Mouse (Mus musculus) liver, postnatal 0 days (tissue): Measurements from ENCODE around the gene Rapgef2. TPM values are rescaled to one million over a fixed set of nuclear protein-coding genes. Genes with fewer than 3 reads are reported as not detected.

Experiments
- ATAC-seq: fragments of 200-750 bp; cut with Nextera tagmentation; 2 replicates; pipeline ENCODE4 v1.8.0; 2017; ENCODE audit warnings: mild to moderate bottlenecking, moderate library complexity
- DNase-seq: peaks from one replicate; pipeline ENCODE4 v3.0.0-alpha.2; 2016
- H3K27ac ChIP-seq: fragments of 300-500 bp; sonication (generic); 2 replicates; pipeline ENCODE4 v1.5.1; 2014; ENCODE audit warnings: antibody characterized with exemption, moderate library complexity, mild to moderate bottlenecking, low read depth
- H3K27me3 ChIP-seq: fragments of 300-500 bp; sonication (generic); 2 replicates; pipeline ENCODE4 v1.6.1; 2014; ENCODE audit warnings: low read length, control low read depth, mixed read lengths; ENCODE audit not compliant: insufficient read depth
- H3K36me3 ChIP-seq: fragments of 300-500 bp; sonication (generic); replicated peaks from 2 replicates; pipeline ENCODE4 v1.6.1; 2014; ENCODE audit warnings: mild to moderate bottlenecking, control low read depth, low read length, moderate library complexity, mixed read lengths; ENCODE audit not compliant: insufficient read depth
- H3K4me1 ChIP-seq: fragments of 300-500 bp; sonication (generic); 2 replicates; pipeline ENCODE4 v1.6.1; 2014; ENCODE audit warnings: antibody characterized with exemption, mild to moderate bottlenecking, control low read depth; ENCODE audit not compliant: insufficient read depth
- H3K4me2 ChIP-seq: fragments of 300-500 bp; sonication (generic); 2 replicates; pipeline ENCODE4 v1.6.1; 2014; ENCODE audit warnings: low read depth, mild to moderate bottlenecking, low read length, moderate library complexity, mixed read lengths
- H3K4me3 ChIP-seq: fragments of 300-500 bp; sonication (generic); 2 replicates; pipeline ENCODE4 v1.5.1; 2014; ENCODE audit warnings: low read depth, low read length
- H3K9ac ChIP-seq: fragments of 300-500 bp; sonication (generic); replicated peaks from 2 replicates; pipeline ENCODE4 v1.6.1; 2014; ENCODE audit warnings: mild to moderate bottlenecking, moderate library complexity
- H3K9me3 ChIP-seq: fragments of 300-500 bp; sonication (generic); 2 replicates; pipeline ENCODE4 v1.6.1; 2016; ENCODE audit warnings: mild to moderate bottlenecking, control low read depth, low read length, mixed read lengths
- CTCF ChIP-seq: sonication (generic); IDR thresholded peaks from 2 replicates; pipeline ENCODE4 v1.5.1; 2016; ENCODE audit warnings: antibody characterized with exemption, low read depth
- EP300 ChIP-seq: IDR thresholded peaks from 2 replicates; pipeline ENCODE4 v1.6.1; 2016; ENCODE audit warnings: antibody characterized with exemption, low read depth, mild to moderate bottlenecking
- WGBS: fragments of 180-500 bp; shearing (Covaris S2); extraction: QIAGEN DNeasy Blood & Tissue Kit; methylation state at CpG from one replicate; pipeline ENCODE4 v1.1.7; 2014; ENCODE audit not compliant: insufficient replicate concordance; 5-methylcytosine and 5-hydroxymethylcytosine counted together
- polyA plus RNA-seq: library from polyadenylated mRNA; unstranded; fragments of >200 nt; fragmentation: Nextera tagmentation; extraction: Ambion mirVana; gene quantifications from 2 replicates; pipeline ENCODE4 v1.2.1, GENCODE M21; 2015

Rapgef2 gene
- polyA plus RNA-seq, 1 experiment from 2014 or later = 1.8 TPM

GRCm38 (mm10) chr3:79225888-79226287 is 60.4 kb downstream of the Rapgef2 start:
- H3K27me3 ChIP-seq = no peaks in the 10 kb centered on the region
- no peak for TF ChIP-seq EP300
- H3K4me1 ChIP-seq = peaks cover 24% of the 10 kb centered on the region
- no peak overlapping the region for H3K9ac ChIP-seq
- 73% methylated on average over 6 of the region's 6 CpGs for WGBS
- no peaks in the 10 kb centered on the region for H3K9me3 ChIP-seq
- H3K27ac ChIP-seq = no peak overlapping the region
- ATAC-seq = no peak
- no peak for DNase-seq
- no peak overlapping the region for H3K4me2 ChIP-seq
- H3K4me3 ChIP-seq = no peak overlapping the region
- H3K36me3 ChIP-seq = no peaks in the 10 kb centered on the region

GRCm38 (mm10) chr3:79224352-79224751 is 62.0 kb downstream of the Rapgef2 start:
- no peak overlapping the region for H3K9ac ChIP-seq
- H3K4me2 ChIP-seq = no peak overlapping the region
- no peaks in the 10 kb centered on the region for H3K36me3 ChIP-seq
- H3K27me3 ChIP-seq = no peaks in the 10 kb centered on the region
- TF ChIP-seq CTCF (no peak), EP300 (no peak)
- ATAC-seq = no peak
- H3K9me3 ChIP-seq = no peaks in the 10 kb centered on the region
- no peak for DNase-seq
- H3K4me1 ChIP-seq = peaks cover 21% of the 10 kb centered on the region
- H3K4me3 ChIP-seq = no peak overlapping the region
- no peak overlapping the region for H3K27ac ChIP-seq
- WGBS = 77% methylated on average over 7 of the region's 7 CpGs

GRCm38 (mm10) chr3:79223281-79223680 is 63.0 kb downstream of the Rapgef2 start:
- Histone ChIP-seq H3K27me3 (no peaks in the 10 kb centered on the region), H3K9me3 (no peaks in the 10 kb centered on the region), H3K4me1 (peaks cover 25% of the 10 kb centered on the region), H3K4me3 (no peak overlapping the region), H3K9ac (no peak overlapping the region; the same call in 1 of the 2 replicates), H3K36me3 (no peaks in the 10 kb centered on the region), H3K27ac (peak overlapping the region; percentile 48; the same call in 1 of the 2 replicates), H3K4me2 (peak overlapping the region; percentile 63)
- 59% methylated on average over 8 of the region's 8 CpGs for WGBS
- TF ChIP-seq EP300 = no peak
- TF ChIP-seq CTCF = 0 out of 2 replicates have a peak, but pooled peaks have one; percentile 11
- ATAC-seq (peak; percentile 82), DNase-seq (no peak)

- Histone ChIP-seq H3K36me3 (no peaks in the 10 kb centered on the region), H3K27me3 (no peaks in the 10 kb centered on the region), H3K4me3 (no peak overlapping the region), H3K27ac (peak overlapping the region; percentile 64), H3K4me2 (peak overlapping the region; percentile 48), H3K9ac (no peak overlapping the region; the same call in 1 of the 2 replicates), H3K9me3 (no peaks in the 10 kb centered on the region), H3K4me1 (peaks cover 22% of the 10 kb centered on the region)
- no peak for DNase-seq
- ATAC-seq = peak; percentile 67
- 48% methylated on average over 13 of the region's 13 CpGs for WGBS
- no peak for TF ChIP-seq EP300
- TF ChIP-seq CTCF = no peak
Measured at GRCm38 (mm10) chr3:79222192-79222960, 63.9 kb downstream of the Rapgef2 start.

GRCm38 (mm10) chr3:79221296-79222191 is 64.8 kb downstream of the Rapgef2 start:
- ATAC-seq = peak; percentile 47
- no peaks in the 10 kb centered on the region for H3K9me3 ChIP-seq

More at GRCm38 (mm10) chr3:79221296-79222191, 64.8 kb downstream of the Rapgef2 start:
- Histone ChIP-seq H3K27ac (no peak overlapping the region), H3K9ac (no peak overlapping the region), H3K27me3 (no peaks in the 10 kb centered on the region), H3K4me2 (no peak overlapping the region), H3K4me3 (no peak overlapping the region), H3K36me3 (no peaks in the 10 kb centered on the region), H3K4me1 (peaks cover 22% of the 10 kb centered on the region)
- WGBS = 33% methylated on average over 9 of the region's 9 CpGs
- TF ChIP-seq EP300 (no peak), CTCF (peak; percentile 76)
- DNase-seq = peak; percentile 61
